Mouse (Mus musculus): ENCODE results near the gene Oxct1. TPM values are rescaled to one million over a fixed set of nuclear protein-coding genes. Genes with fewer than 3 reads are reported as not detected.

The Oxct1 gene
- polyA plus RNA-seq, 1 experiment = 31.6 TPM

- Histone ChIP-seq H3K4me3 (ENCODE audit: control insufficient read depth, insufficient read depth, low read length) (no peak overlapping the region), H3K27ac (ENCODE audit: control insufficient read depth, insufficient read depth, low read length) (no peak overlapping the region), H3K36me3 (ENCODE audit: control insufficient read depth, insufficient read depth, low read length) (no peaks in the 10 kb centered on the region), H3K27me3 (ENCODE audit: control insufficient read depth, insufficient read depth, low read length) (no peaks in the 10 kb centered on the region), H3K4me1 (replicated peaks; ENCODE audit: control insufficient read depth, insufficient read depth, low read length) (no peaks in the 10 kb centered on the region)
- DNase-seq = no peak
- TF ChIP-seq POLR2A (IDR thresholded peaks at IDR 0.05; ENCODE audit: control insufficient read depth, extremely low read depth, insufficient read depth, low read length, poor library complexity) (no peak), CTCF (IDR thresholded peaks at IDR 0.05; ENCODE audit: borderline replicate concordance, control insufficient read depth, extremely low read depth, insufficient read depth, low read length, poor library complexity) (no peak)
- WGBS = 83% methylated on average over 2 of the region's 2 CpGs
Measured at GRCm38 (mm10) chr15:4013873-4014272, 12.3 kb upstream of the Oxct1 start.

DNA sequence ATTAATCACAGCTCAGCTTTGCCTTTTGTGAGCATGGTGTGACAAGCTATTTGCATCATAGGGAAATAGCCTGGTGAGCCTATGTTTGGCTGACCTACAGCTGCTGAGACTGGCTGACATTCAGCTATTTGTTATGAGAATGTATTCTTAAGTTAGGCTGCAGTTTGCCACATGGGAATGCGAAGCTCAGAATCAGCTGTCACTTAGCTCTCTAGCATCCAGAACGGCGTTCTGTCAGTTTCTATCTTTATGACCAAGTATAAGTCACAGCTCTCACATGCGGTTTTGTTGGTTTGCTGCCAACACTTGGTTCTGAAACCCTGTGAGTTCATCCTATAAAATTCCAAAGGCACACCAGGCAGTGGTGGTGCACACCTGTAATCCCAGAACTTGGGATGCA lies 5.5 kb upstream of the Oxct1 start:
- Histone ChIP-seq H3K27me3 (ENCODE audit: control insufficient read depth, insufficient read depth, low read length) (no peaks in the 10 kb centered on the region), H3K27ac (ENCODE audit: control insufficient read depth, insufficient read depth, low read length) (no peak overlapping the region), H3K4me3 (ENCODE audit: control insufficient read depth, insufficient read depth, low read length) (no peak overlapping the region), H3K4me1 (replicated peaks; ENCODE audit: control insufficient read depth, insufficient read depth, low read length) (0 out of 2 replicates have a peak, but pooled peaks cover 2% of the 10 kb centered on the region), H3K36me3 (ENCODE audit: control insufficient read depth, insufficient read depth, low read length) (no peaks in the 10 kb centered on the region)
- 86% methylated on average over 4 of the region's 4 CpGs for WGBS
- DNase-seq = no peak
- no peak for TF ChIP-seq POLR2A (IDR thresholded peaks at IDR 0.05; ENCODE audit: control insufficient read depth, extremely low read depth, insufficient read depth, low read length, poor library complexity)

DNA sequence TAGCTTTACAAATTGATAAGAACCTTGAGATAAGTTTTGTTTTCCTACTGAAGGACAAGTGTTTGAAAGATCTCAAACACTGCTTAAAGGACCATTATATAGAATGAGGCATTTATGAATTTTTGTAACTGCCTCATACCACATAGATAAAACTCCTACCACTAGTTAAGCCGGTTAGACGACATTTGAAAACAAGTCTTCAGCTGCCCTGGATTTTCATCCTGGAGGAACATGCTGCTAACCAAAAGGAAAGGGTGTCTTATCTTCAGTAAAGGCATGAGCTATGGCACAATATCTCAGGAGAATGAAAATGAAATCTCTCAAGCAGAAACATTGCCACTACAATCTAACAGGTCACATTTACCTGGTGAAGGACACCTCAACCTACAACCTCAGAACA lies 2.4 kb upstream of the Oxct1 start:
- Histone ChIP-seq H3K4me3 (ENCODE audit: control insufficient read depth, insufficient read depth, low read length) (no peak overlapping the region), H3K27me3 (ENCODE audit: control insufficient read depth, insufficient read depth, low read length) (no peaks in the 10 kb centered on the region), H3K36me3 (ENCODE audit: control insufficient read depth, insufficient read depth, low read length) (no peaks in the 10 kb centered on the region), H3K27ac (ENCODE audit: control insufficient read depth, insufficient read depth, low read length) (no peak overlapping the region), H3K4me1 (replicated peaks; ENCODE audit: control insufficient read depth, insufficient read depth, low read length) (peaks cover 9% of the 10 kb centered on the region; the same call in 1 of the 2 replicates)
- 93% methylated on average over 2 of the region's 2 CpGs for WGBS
- no peak for DNase-seq
- TF ChIP-seq CTCF (IDR thresholded peaks at IDR 0.05; ENCODE audit: borderline replicate concordance, control insufficient read depth, extremely low read depth, insufficient read depth, low read length, poor library complexity) = no peak

DNA sequence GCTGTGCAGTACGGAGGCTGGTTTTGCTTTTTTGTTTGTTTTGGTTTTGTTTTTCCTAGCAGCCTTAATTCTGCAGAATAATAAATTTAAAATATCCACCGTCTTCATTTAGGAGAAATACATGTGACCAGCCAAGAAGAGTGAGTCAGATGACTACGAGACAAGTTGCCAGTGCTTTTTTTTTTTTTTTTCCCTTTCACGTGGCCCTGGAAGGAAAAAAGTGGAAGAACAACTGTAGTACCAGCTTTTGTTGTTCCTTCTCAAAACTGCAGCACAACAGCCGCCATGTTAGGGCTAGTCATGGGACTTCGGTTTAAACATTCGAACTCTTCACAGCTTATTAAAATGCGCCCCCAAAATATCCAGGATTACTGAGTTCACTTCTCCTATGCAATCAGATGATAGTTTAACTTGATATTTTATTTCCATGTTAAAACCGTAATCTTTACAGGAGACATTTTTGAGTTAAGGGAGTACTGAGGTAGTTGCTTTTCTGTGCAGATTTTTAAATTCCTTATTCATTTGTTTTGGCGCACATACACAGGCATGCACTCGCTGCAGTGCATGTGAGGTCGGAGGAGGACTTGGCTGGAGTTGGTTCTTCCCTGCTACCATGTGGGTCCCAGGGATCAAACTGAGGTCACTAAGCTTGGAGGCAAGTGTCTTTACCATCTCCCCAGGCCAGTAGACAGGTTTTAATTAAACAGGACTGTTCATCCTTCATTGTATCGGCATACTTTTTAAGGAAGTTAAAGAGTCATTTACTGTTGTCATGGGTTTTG lies 1.3 kb upstream of the Oxct1 start:
- no peak for DNase-seq
- Histone ChIP-seq H3K4me3 (ENCODE audit: control insufficient read depth, insufficient read depth, low read length) (no peak overlapping the region), H3K27me3 (ENCODE audit: control insufficient read depth, insufficient read depth, low read length) (no peaks in the 10 kb centered on the region), H3K27ac (ENCODE audit: control insufficient read depth, insufficient read depth, low read length) (no peak overlapping the region), H3K4me1 (replicated peaks; ENCODE audit: control insufficient read depth, insufficient read depth, low read length) (peaks cover 9% of the 10 kb centered on the region; the same call in 1 of the 2 replicates), H3K36me3 (ENCODE audit: control insufficient read depth, insufficient read depth, low read length) (no peaks in the 10 kb centered on the region)
- no peak for TF ChIP-seq POLR2A (IDR thresholded peaks at IDR 0.05; ENCODE audit: control insufficient read depth, extremely low read depth, insufficient read depth, low read length, poor library complexity)
- TF ChIP-seq CTCF (IDR thresholded peaks at IDR 0.05; ENCODE audit: borderline replicate concordance, control insufficient read depth, extremely low read depth, insufficient read depth, low read length, poor library complexity) = no peak
- WGBS = 93% methylated on average over 13 of the region's 13 CpGs

- 74% methylated on average over 11 of the region's 11 CpGs for WGBS
- Histone ChIP-seq H3K36me3 (ENCODE audit: control insufficient read depth, insufficient read depth, low read length) (no peaks in the 10 kb centered on the region), H3K27ac (ENCODE audit: control insufficient read depth, insufficient read depth, low read length) (no peak overlapping the region), H3K27me3 (ENCODE audit: control insufficient read depth, insufficient read depth, low read length) (no peaks in the 10 kb centered on the region), H3K4me3 (ENCODE audit: control insufficient read depth, insufficient read depth, low read length) (no peak overlapping the region), H3K4me1 (replicated peaks; ENCODE audit: control insufficient read depth, insufficient read depth, low read length) (peaks cover 9% of the 10 kb centered on the region; the same call in 1 of the 2 replicates)
- DNase-seq = no peak
- no peak for TF ChIP-seq POLR2A (IDR thresholded peaks at IDR 0.05; ENCODE audit: control insufficient read depth, extremely low read depth, insufficient read depth, low read length, poor library complexity)
- no peak for TF ChIP-seq CTCF (IDR thresholded peaks at IDR 0.05; ENCODE audit: borderline replicate concordance, control insufficient read depth, extremely low read depth, insufficient read depth, low read length, poor library complexity)
Measured at GRCm38 (mm10) chr15:4025508-4025904, 677 bp upstream of the Oxct1 start.

- TF ChIP-seq CTCF (IDR thresholded peaks at IDR 0.05; ENCODE audit: borderline replicate concordance, control insufficient read depth, extremely low read depth, insufficient read depth, low read length, poor library complexity) (0 out of 2 replicates have a peak, but pooled peaks have one; percentile 3), POLR2A (IDR thresholded peaks at IDR 0.05; ENCODE audit: control insufficient read depth, extremely low read depth, insufficient read depth, low read length, poor library complexity) (0 out of 2 replicates have a peak, but pooled peaks have one; percentile 22)
- DNase-seq = peak; percentile 75
- no peaks in the 10 kb centered on the region for H3K36me3 ChIP-seq (ENCODE audit: control insufficient read depth, insufficient read depth, low read length)
Measured at GRCm38 (mm10) chr15:4026831-4027584, 825 bp downstream of the Oxct1 start.

More at GRCm38 (mm10) chr15:4026831-4027584, 825 bp downstream of the Oxct1 start:
- under 1% methylated on average over 65 of the region's 65 CpGs for WGBS
- Histone ChIP-seq H3K27me3 (ENCODE audit: control insufficient read depth, insufficient read depth, low read length) (no peaks in the 10 kb centered on the region), H3K4me1 (replicated peaks; ENCODE audit: control insufficient read depth, insufficient read depth, low read length) (peaks cover 9% of the 10 kb centered on the region; the same call in 1 of the 2 replicates), H3K4me3 (ENCODE audit: control insufficient read depth, insufficient read depth, low read length) (peak overlapping the region; percentile 82), H3K27ac (ENCODE audit: control insufficient read depth, insufficient read depth, low read length) (no peak overlapping the region)

Data from thymus, adult 2 months (tissue).